Comparison of ENCODE assay signal across 8 mouse cellular contexts in the genomic region with DNA sequence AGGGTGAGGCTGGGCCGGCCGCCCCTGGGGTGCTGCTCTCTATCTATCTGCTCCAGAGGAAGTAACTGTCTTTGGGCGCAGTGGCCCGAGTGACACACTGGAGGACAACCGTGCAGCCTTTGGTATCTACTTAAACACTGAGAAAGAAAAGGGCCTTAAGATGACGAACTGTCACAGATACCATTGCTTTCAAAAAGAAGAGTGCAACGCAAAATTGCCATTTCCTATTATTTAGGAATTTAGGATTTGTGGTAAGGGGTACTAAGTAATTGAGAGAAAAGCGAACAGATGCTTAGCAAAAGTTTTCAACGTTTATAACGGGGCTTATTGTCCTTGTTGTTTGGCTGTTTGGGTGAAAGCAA.
A peak's percentile ranks its signal among the peaks of the same experiment; 100 is the strongest.
DNase-seq lines count a peak whose midpoint lies in the region; ATAC-seq and TF ChIP-seq lines count a peak whose summit lies in the region.

No protein-coding gene starts in this region.

- peak; percentile 79 for DNase-seq in heart, embryonic 10.5 days (ENCODE audit: low spot score)
- no peak for DNase-seq in heart, postnatal 36 days
- DNase-seq in liver, postnatal 0 days: no peak
- DNase-seq in left cerebral cortex, postnatal 4 days: no peak
- DNase-seq in retina, embryonic 14.5 days (ENCODE audit: low spot score): no peak
- DNase-seq in Muller cell, postnatal 12 days (ENCODE audit: inconsistent ontology term): no peak

- intact Hi-C loops in heart, postnatal 36 days (cut with DNase I): loop anchor here (10.0 kb wide), 1 partner anchor 212 kb away; no protein-coding TSS in a partner anchor
- intact Hi-C loops in left cerebral cortex, postnatal 4 days (cut with DNase I): no loop called here

- no peaks in the 10 kb centered on the region for H3K9me3 ChIP-seq in heart, embryonic 10.5 days
- no peaks in the 10 kb centered on the region for H3K9me3 ChIP-seq in E14TG2a.4 (ENCODE audit: low read length)
- H3K9me3 ChIP-seq in forebrain, embryonic 16.5 days (ENCODE audit: control insufficient read depth, low read length): no peaks in the 10 kb centered on the region
- no peaks in the 10 kb centered on the region for H3K9me3 ChIP-seq in liver, postnatal 0 days (ENCODE audit: low read length)

- H3K4me1 ChIP-seq in heart, embryonic 10.5 days: 0 out of 2 replicates have a peak, but pooled peaks cover 5% of the 10 kb centered on the region
- peaks cover 31% of the 10 kb centered on the region for H3K4me1 ChIP-seq in E14TG2a.4 (replicated peaks; ENCODE audit: low read depth, low read length)
- peaks cover 33% of the 10 kb centered on the region for H3K4me1 ChIP-seq in forebrain, embryonic 16.5 days (replicated peaks; ENCODE audit: control insufficient read depth, insufficient read depth, low read length)
- peaks cover 3% of the 10 kb centered on the region; the same call in 1 of the 2 replicates for H3K4me1 ChIP-seq in liver, postnatal 0 days (ENCODE audit: insufficient read depth)

- H3K4me3 ChIP-seq in heart, embryonic 10.5 days: peak overlapping the region; percentile 80
- H3K4me3 ChIP-seq in E14TG2a.4 (replicated peaks; ENCODE audit: low read length): peak overlapping the region; percentile 89
- H3K4me3 ChIP-seq in forebrain, embryonic 16.5 days (replicated peaks; ENCODE audit: low read length): peak overlapping the region; percentile 69
- peak overlapping the region; percentile 59 for H3K4me3 ChIP-seq in liver, postnatal 0 days (ENCODE audit: low read depth, low read length)

- H3K27me3 ChIP-seq in heart, embryonic 10.5 days (ENCODE audit: insufficient read depth, poor library complexity, severe bottlenecking): peaks cover 10% of the 10 kb centered on the region; the same call in 1 of the 2 replicates
- peaks cover 46% of the 10 kb centered on the region for H3K27me3 ChIP-seq in E14TG2a.4 (ENCODE audit: insufficient read depth, low read length)
- no peaks in the 10 kb centered on the region for H3K27me3 ChIP-seq in forebrain, embryonic 16.5 days (replicated peaks; ENCODE audit: control insufficient read depth, insufficient read depth, low read length)
- H3K27me3 ChIP-seq in liver, postnatal 0 days (ENCODE audit: insufficient read depth, low read length): peaks cover 35% of the 10 kb centered on the region

- ATAC-seq in forebrain, embryonic 16.5 days: no peak
- peak; percentile 63 for ATAC-seq in liver, postnatal 0 days

- WGBS in heart, embryonic 10.5 days: 10% methylated on average over 10 of the region's 10 CpGs
- WGBS in forebrain, embryonic 16.5 days: 4% methylated on average over 10 of the region's 10 CpGs
- 13% methylated on average over 10 of the region's 10 CpGs for whole genome bisulfite sequencing in liver, postnatal 0 days (ENCODE audit: insufficient replicate concordance)

- no peak for TF ChIP-seq CTCF in E14TG2a.4 (conservative IDR thresholded peaks at IDR 0.05; ENCODE audit: low read length)
- TF ChIP-seq CTCF in liver, postnatal 0 days (IDR thresholded peaks at IDR 0.05; ENCODE audit: low read depth): no peak

- H3K9ac ChIP-seq in forebrain, embryonic 16.5 days (replicated peaks; ENCODE audit: low read depth, low read length): peak overlapping the region; percentile 96
- H3K9ac ChIP-seq in liver, postnatal 0 days (replicated peaks): peak overlapping the region; percentile 63

- H3K4me2 ChIP-seq in forebrain, embryonic 16.5 days (ENCODE audit: low read length): peak overlapping the region; percentile 81
- H3K4me2 ChIP-seq in liver, postnatal 0 days (ENCODE audit: low read depth, low read length): peak overlapping the region; percentile 95

- H3K27ac ChIP-seq in heart, embryonic 10.5 days: peak overlapping the region; percentile 94
- peak overlapping the region; percentile 99 for H3K27ac ChIP-seq in forebrain, embryonic 16.5 days (ENCODE audit: low read length)
- H3K27ac ChIP-seq in liver, postnatal 0 days (ENCODE audit: low read depth): no peak overlapping the region

- no peaks in the 10 kb centered on the region for H3K36me3 ChIP-seq in heart, embryonic 10.5 days
- no peaks in the 10 kb centered on the region for H3K36me3 ChIP-seq in E14TG2a.4 (ENCODE audit: insufficient read depth, low read length)
- H3K36me3 ChIP-seq in forebrain, embryonic 16.5 days (ENCODE audit: control insufficient read depth, insufficient read depth): no peaks in the 10 kb centered on the region
- no peaks in the 10 kb centered on the region for H3K36me3 ChIP-seq in liver, postnatal 0 days (replicated peaks; ENCODE audit: insufficient read depth, low read length)

- no peak for TF ChIP-seq EP300 in liver, postnatal 0 days (IDR thresholded peaks at IDR 0.05; ENCODE audit: low read depth)
